Mouse (Mus musculus): ENCODE data around the gene Foxm1.

GRCm38 (mm10) chr6:128349711-128350110, 13.1 kb upstream of the Foxm1 start:
- TF ChIP-seq CTCF (IDR thresholded peaks at IDR 0.05; ENCODE audit: low read depth), result no peak
- TF ChIP-seq EP300 (IDR thresholded peaks at IDR 0.05; ENCODE audit: low read depth), result no peak

Measured in liver, embryonic 14.5 days (tissue).